Mouse (Mus musculus) adrenal gland, adult 8-10 months (tissue): Measurements from ENCODE around the gene Gm428. TPM values are rescaled to one million over a fixed set of nuclear protein-coding genes. Genes with fewer than 3 reads are reported as not detected.
"Not testable (repeated sequence)": the region's sequence is repeated elsewhere in the genome, so short reads cannot be mapped to it uniquely, and the experiment has no call there.

Source experiments
- DNase-seq: peaks from one replicate; pipeline ENCODE4 v3.0.0; 2022
- total RNA-seq, 4 experiments: library from RNA; stranded (reverse); gene quantifications; 2 replicates each; pipeline ENCODE4 v1.2.4; 2022

Gene Gm428
- not detected for total RNA-seq

- DNase-seq, result not testable (repeated sequence)
Measured at GRCm38 (mm10) chr4:73683216-73683615, at the start of gene Gm428. Gene Gm428, plus strand, starts transcription at chr4:73683516.

DNA sequence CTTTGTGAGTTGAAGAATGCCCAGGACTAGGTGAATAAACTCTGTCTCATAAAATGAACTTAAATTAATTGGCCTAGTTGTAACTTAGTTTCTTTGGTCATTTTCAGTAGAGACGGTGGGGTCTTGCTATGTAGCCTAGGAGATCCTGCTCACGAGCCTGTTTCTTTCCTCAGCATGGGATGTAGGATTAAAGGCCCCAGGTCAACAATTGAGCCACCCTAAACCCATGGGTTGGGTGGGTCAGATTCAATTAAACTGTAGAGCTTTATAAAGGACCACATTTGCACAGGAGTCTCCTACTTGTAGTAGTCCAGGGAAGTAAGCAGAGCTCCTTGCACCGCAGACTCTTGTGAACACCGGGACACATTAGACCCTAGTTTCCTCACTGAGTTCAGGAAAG lies 45.5 kb upstream of the Gm428 start, which contains the start of gene Gm11236:
Gene Gm11236 (plus strand): TSS at position 301 of the 400 bp plus-strand sequence.
- not testable (repeated sequence) for DNase-seq

DNA sequence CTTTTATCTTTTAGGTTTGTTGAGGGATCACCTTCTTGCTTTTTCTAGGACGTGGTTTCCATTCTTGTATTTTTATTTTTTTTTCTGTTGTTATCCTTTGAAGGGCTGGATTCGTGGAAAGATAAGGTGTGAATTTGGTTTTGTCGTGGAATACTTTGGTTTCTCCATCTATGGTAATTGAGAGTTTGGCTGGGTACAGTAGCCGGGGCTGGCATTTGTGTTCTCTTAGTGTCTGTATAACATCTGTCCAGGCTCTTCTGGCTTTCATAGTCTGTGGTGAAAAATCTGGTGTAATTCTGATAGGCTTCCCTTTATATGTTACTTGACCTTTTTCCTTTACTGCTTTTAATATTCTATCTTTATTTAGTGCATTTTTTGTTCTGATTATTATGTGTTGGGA lies 21.5 kb upstream of the Gm428 start:
- DNase-seq, result not testable (repeated sequence)

DNA sequence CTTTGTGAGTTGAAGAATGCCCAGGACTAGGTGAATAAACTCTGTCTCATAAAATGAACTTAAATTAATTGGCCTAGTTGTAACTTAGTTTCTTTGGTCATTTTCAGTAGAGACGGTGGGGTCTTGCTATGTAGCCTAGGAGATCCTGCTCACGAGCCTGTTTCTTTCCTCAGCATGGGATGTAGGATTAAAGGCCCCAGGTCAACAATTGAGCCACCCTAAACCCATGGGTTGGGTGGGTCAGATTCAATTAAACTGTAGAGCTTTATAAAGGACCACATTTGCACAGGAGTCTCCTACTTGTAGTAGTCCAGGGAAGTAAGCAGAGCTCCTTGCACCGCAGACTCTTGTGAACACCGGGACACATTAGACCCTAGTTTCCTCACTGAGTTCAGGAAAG lies 15.3 kb upstream of the Gm428 start, which contains the start of gene Gm11239:
Gene Gm11239 (plus strand): TSS at position 301 of the 400 bp plus-strand sequence.
- DNase-seq, result not testable (repeated sequence)

DNA sequence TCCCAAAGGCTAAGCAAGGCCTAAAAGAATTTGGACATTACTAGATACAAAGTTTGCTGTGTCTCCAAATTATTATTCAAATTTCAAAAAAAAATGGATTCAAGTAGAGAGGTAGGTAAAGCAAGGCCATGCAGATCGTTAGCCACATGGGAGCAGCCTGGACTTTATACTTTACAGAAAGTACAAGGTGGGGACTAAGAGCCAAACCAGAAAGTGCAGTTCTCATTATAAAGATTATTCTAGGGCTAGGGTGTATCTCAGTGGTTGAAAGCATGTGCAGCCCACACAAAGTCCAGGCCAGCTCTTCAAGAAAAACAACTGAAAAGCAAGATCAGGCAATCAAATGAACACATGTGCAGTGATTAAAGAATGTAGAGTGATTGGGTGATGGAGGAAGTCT lies 35.4 kb downstream of the Gm428 start:
- DNase-seq, result no peak

DNA sequence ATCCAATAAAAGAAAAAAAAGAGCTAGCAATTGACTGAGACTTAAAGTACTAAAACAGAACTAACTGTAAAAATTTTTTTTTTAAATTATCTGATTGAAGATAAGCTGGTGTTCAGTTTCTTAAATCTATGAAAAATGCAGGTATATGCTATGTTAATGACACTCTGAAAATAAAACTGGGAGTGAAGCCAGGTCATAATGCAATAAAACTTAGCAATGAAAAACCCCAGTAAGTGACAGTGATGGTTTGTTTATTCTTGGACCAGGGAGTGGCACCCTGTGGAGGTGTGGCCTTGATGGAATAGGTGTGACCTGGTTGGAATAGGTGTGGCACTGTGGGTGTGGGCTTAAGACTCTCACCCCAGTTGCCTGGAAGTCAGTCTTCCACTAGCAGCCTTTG lies 36.5 kb downstream of the Gm428 start:
- no peak for DNase-seq

Other genes with a start within 250 kb of the Gm428 start
- not detected for gene Gm11238, start 75.6 kb upstream of the Gm428 start, total RNA-seq
- not detected for gene Gm11237, start 60.5 kb upstream of the Gm428 start, total RNA-seq
- gene Gm11236, start 45.4 kb upstream of the Gm428 start, total RNA-seq, result not detected
- not detected for gene Gm11239, start 15.2 kb upstream of the Gm428 start, total RNA-seq
- under 1 TPM in 2 of 4 experiments, not detected in 2; 0.03 to 0.09 TPM for gene Rasef, start 107.5 kb downstream of the Gm428 start, total RNA-seq
- not detected for gene Gm11758, start 192.8 kb downstream of the Gm428 start, total RNA-seq
- gene Gm11757, start 207.6 kb downstream of the Gm428 start, total RNA-seq, result not detected
- not detected for gene Gm13871, start 222.4 kb downstream of the Gm428 start, total RNA-seq
- not detected for gene Gm11756, start 237.2 kb downstream of the Gm428 start, total RNA-seq